Comparison of ENCODE assay signal across 8 mouse cellular contexts in genomic region chr1:153191943-153192329, GRCm38 (mm10). TPM values are rescaled to one million over a fixed set of nuclear protein-coding genes. Genes with fewer than 3 reads are reported as not detected.
DNase-seq lines count a peak whose midpoint lies in the region; ATAC-seq and TF ChIP-seq lines count a peak whose summit lies in the region.

No protein-coding gene starts in this region.

- TF ChIP-seq CTCF in lung, embryonic 14.5 days (IDR thresholded peaks at IDR 0.05; ENCODE audit: low read depth): no peak
- TF ChIP-seq CTCF in heart, postnatal 0 days (IDR thresholded peaks at IDR 0.05; ENCODE audit: low read depth): no peak

- no peaks in the 10 kb centered on the region for H3K27me3 ChIP-seq in lung, embryonic 14.5 days (ENCODE audit: insufficient read depth, low read length)
- H3K27me3 ChIP-seq in embryonic facial prominence, embryonic 12.5 days: peaks cover 9% of the 10 kb centered on the region
- no peaks in the 10 kb centered on the region for H3K27me3 ChIP-seq in heart, postnatal 0 days (ENCODE audit: control insufficient read depth, insufficient read depth, low read length)
- peaks cover 4% of the 10 kb centered on the region for H3K27me3 ChIP-seq in midbrain, embryonic 15.5 days (replicated peaks)

- H3K4me1 ChIP-seq in lung, embryonic 14.5 days (ENCODE audit: insufficient read depth): peaks cover 15% of the 10 kb centered on the region; the same call in 1 of the 2 replicates
- H3K4me1 ChIP-seq in embryonic facial prominence, embryonic 12.5 days: peaks cover 15% of the 10 kb centered on the region
- H3K4me1 ChIP-seq in heart, postnatal 0 days (ENCODE audit: control insufficient read depth, insufficient read depth): peaks cover 13% of the 10 kb centered on the region
- H3K4me1 ChIP-seq in midbrain, embryonic 15.5 days: peaks cover 12% of the 10 kb centered on the region

- H3K4me2 ChIP-seq in lung, embryonic 14.5 days: peak overlapping the region; percentile 31
- no peak overlapping the region; the same call in 1 of the 2 replicates for H3K4me2 ChIP-seq in embryonic facial prominence, embryonic 12.5 days (replicated peaks)
- H3K4me2 ChIP-seq in heart, postnatal 0 days (ENCODE audit: low read depth, low read length): peak overlapping the region; percentile 47
- H3K4me2 ChIP-seq in midbrain, embryonic 15.5 days: peak overlapping the region; percentile 15; the same call in 1 of the 2 replicates

- H3K9me3 ChIP-seq in lung, embryonic 14.5 days (ENCODE audit: low read depth, low read length): no peaks in the 10 kb centered on the region
- no peaks in the 10 kb centered on the region for H3K9me3 ChIP-seq in embryonic facial prominence, embryonic 12.5 days
- no peaks in the 10 kb centered on the region for H3K9me3 ChIP-seq in heart, postnatal 0 days (replicated peaks; ENCODE audit: control insufficient read depth, low read length)
- H3K9me3 ChIP-seq in midbrain, embryonic 15.5 days: no peaks in the 10 kb centered on the region

- no peak overlapping the region for H3K9ac ChIP-seq in lung, embryonic 14.5 days
- H3K9ac ChIP-seq in embryonic facial prominence, embryonic 12.5 days: no peak overlapping the region
- 0 out of 2 replicates have a peak overlapping the region, but pooled peaks have one; percentile 19 for H3K9ac ChIP-seq in heart, postnatal 0 days (replicated peaks; ENCODE audit: low read depth, low read length)
- no peak overlapping the region for H3K9ac ChIP-seq in midbrain, embryonic 15.5 days

- DNase-seq in lung, embryonic 14.5 days: peak; percentile 95
- DNase-seq in lung, postnatal 25 days (ENCODE audit: low spot score): no peak
- DNase-seq in heart, postnatal 0 days (ENCODE audit: low spot score): peak; percentile 83
- DNase-seq in kidney, postnatal 4 days: peak; percentile 81 to 91
- DNase-seq in thymus, postnatal 10 days (ENCODE audit: low spot score in 2 of 2): no peak
- no peak for DNase-seq in urinary bladder, adult 18-20 months (ENCODE audit: low spot score in 2 of 2)

- peak; percentile 57; the same call in 1 of the 2 replicates for ATAC-seq in lung, embryonic 14.5 days (ENCODE audit: insufficient read depth)
- ATAC-seq in embryonic facial prominence, embryonic 12.5 days (ENCODE audit: insufficient number of reproducible peaks, insufficient read depth, low FRiP score, low TSS enrichment): no peak
- peak; percentile 71 for ATAC-seq in heart, postnatal 0 days (ENCODE audit: insufficient read depth, low read depth)
- peak; percentile 67 for ATAC-seq in midbrain, embryonic 15.5 days (replicated peaks)

- TF ChIP-seq EP300 in heart, postnatal 0 days (IDR thresholded peaks at IDR 0.05; ENCODE audit: low read depth): no peak

- no peaks in the 10 kb centered on the region for H3K36me3 ChIP-seq in lung, embryonic 14.5 days (ENCODE audit: insufficient read depth)
- H3K36me3 ChIP-seq in embryonic facial prominence, embryonic 12.5 days: no peaks in the 10 kb centered on the region
- no peaks in the 10 kb centered on the region for H3K36me3 ChIP-seq in heart, postnatal 0 days (replicated peaks; ENCODE audit: control insufficient read depth, insufficient read depth, low read length)
- H3K36me3 ChIP-seq in midbrain, embryonic 15.5 days (replicated peaks): no peaks in the 10 kb centered on the region

- WGBS in lung, embryonic 14.5 days: 6% methylated on average over 5 of the region's 5 CpGs
- 13% methylated on average over 5 of the region's 5 CpGs for WGBS in embryonic facial prominence, embryonic 12.5 days
- 3% methylated on average over 5 of the region's 5 CpGs for WGBS in heart, postnatal 0 days
- 9% methylated on average over 4 of the region's 5 CpGs for WGBS in midbrain, embryonic 15.5 days

- no peak overlapping the region for H3K4me3 ChIP-seq in lung, embryonic 14.5 days (ENCODE audit: low read depth, low read length)
- no peak overlapping the region for H3K4me3 ChIP-seq in embryonic facial prominence, embryonic 12.5 days
- peak overlapping the region; percentile 22; the same call in 1 of the 2 replicates for H3K4me3 ChIP-seq in heart, postnatal 0 days (ENCODE audit: low read depth, low read length)
- no peak overlapping the region for H3K4me3 ChIP-seq in midbrain, embryonic 15.5 days

- H3K27ac ChIP-seq in lung, embryonic 14.5 days (ENCODE audit: low read depth): peak overlapping the region; percentile 73
- H3K27ac ChIP-seq in embryonic facial prominence, embryonic 12.5 days: peak overlapping the region; percentile 69; the same call in 1 of the 2 replicates
- H3K27ac ChIP-seq in heart, postnatal 0 days (ENCODE audit: low read depth): peak overlapping the region; percentile 92
- H3K27ac ChIP-seq in midbrain, embryonic 15.5 days: peak overlapping the region; percentile 48

RNA-seq across cellular contexts. Expression of gene Lamc2, which starts 5.7 kb away (rescaled TPM):
- 55.7 and 55.9 TPM in 2 replicates for polyA plus RNA-seq in lung, embryonic 14.5 days (2014; fragmentation: Nextera tagmentation; extraction: Ambion mirVana)
- polyA plus RNA-seq in embryonic facial prominence, embryonic 12.5 days (2016; fragmentation: Nextera tagmentation; extraction: Ambion mirVana): 6.8 and 8.3 TPM in 2 replicates
- total RNA-seq in heart, postnatal 0 days (2014; rRNA removed; ENCODE audit: low replicate concordance): 10.2 and 13.2 TPM in 2 replicates
- polyA plus RNA-seq in heart, postnatal 0 days (2015; fragmentation: Nextera tagmentation; extraction: Ambion mirVana): 4.1 and 6.0 TPM in 2 replicates
- 1.9 TPM in 2 replicates for polyA plus RNA-seq in midbrain, embryonic 15.5 days (2015; fragmentation: Nextera tagmentation; extraction: Ambion mirVana)

Comparison
In these comparisons a context has a peak if more than half of its experiments do, and no peak if none do; other contexts are left out.
1. DNase-seq: peak in lung, embryonic 14.5 days (single experiment), heart, postnatal 0 days (single experiment) and kidney, postnatal 4 days (2 of 2); none in lung, postnatal 25 days (single experiment), thymus, postnatal 10 days (0 of 2) and urinary bladder, adult 18-20 months (0 of 2).
2. Peak in every context shown above with its lines, with median percentiles within 50 percentile points of each other: H3K27ac ChIP-seq.